Mouse (Mus musculus): ENCODE results near the gene Abca5. TPM values are rescaled to one million over a fixed set of nuclear protein-coding genes. Genes with fewer than 3 reads are reported as not detected.

Abca5 gene
- polyA plus RNA-seq, 1 experiment from 2014 or later, result 4.2 TPM

DNA sequence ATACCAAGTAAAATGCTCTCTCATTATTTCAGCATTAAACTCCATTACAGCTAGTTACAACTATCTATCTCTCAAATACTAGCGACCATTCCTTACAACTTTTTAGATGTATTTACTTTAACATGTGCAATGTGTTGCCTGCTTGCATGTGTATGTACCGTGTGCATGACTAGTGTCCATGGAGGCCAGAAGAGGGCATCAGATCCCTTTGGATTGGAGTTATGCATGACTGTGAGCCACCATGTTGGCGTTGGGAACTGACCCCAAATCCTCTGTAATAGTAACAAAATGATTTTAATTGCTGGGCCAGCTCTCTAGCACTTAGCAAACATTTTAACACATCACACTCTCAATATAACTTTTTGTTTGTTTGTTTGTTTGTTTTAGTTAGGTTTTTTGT lies 49.1 kb downstream of the Abca5 start:
- no peaks in the 10 kb centered on the region for H3K36me3 ChIP-seq
- H3K9me3 ChIP-seq, result no peaks in the 10 kb centered on the region
- H3K27ac ChIP-seq, result no peak overlapping the region
- no peak overlapping the region for H3K4me2 ChIP-seq
- H3K27me3 ChIP-seq, result no peaks in the 10 kb centered on the region
- no peak overlapping the region for H3K9ac ChIP-seq
- 80% methylated on average over 3 of the region's 3 CpGs for WGBS
- no peaks in the 10 kb centered on the region for H3K4me1 ChIP-seq
- ATAC-seq (ENCODE audit: borderline replicate concordance, extremely low read depth, low FRiP score, low TSS enrichment), result no peak
- H3K4me3 ChIP-seq, result no peak overlapping the region

DNA sequence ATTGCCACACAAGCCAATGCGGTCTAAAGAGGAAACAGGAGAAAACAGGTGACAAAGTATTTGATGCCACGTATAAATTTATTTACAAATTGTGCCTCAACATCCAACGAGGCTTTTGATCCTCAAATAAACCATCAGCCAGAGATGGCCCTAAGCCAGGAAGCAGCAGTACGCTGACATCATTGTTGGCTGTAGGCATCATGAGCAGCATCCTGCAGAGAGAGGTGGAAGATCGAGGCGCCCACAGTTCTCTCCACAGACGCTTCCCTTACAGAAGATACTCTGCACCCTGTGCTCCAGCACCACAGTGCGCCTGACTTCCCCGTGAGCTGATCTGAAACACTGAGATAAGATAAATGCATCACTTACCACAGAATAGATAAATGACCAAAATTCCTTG lies 49.8 kb downstream of the Abca5 start:
- H3K36me3 ChIP-seq, result no peaks in the 10 kb centered on the region
- no peaks in the 10 kb centered on the region for H3K4me1 ChIP-seq
- H3K4me2 ChIP-seq, result no peak overlapping the region
- ATAC-seq (ENCODE audit: borderline replicate concordance, extremely low read depth, low FRiP score, low TSS enrichment), result no peak
- no peak overlapping the region for H3K9ac ChIP-seq
- H3K4me3 ChIP-seq, result no peak overlapping the region
- no peak overlapping the region for H3K27ac ChIP-seq
- no peaks in the 10 kb centered on the region for H3K27me3 ChIP-seq
- 43% methylated on average over 9 of the region's 9 CpGs for WGBS
- H3K9me3 ChIP-seq, result no peaks in the 10 kb centered on the region

DNA sequence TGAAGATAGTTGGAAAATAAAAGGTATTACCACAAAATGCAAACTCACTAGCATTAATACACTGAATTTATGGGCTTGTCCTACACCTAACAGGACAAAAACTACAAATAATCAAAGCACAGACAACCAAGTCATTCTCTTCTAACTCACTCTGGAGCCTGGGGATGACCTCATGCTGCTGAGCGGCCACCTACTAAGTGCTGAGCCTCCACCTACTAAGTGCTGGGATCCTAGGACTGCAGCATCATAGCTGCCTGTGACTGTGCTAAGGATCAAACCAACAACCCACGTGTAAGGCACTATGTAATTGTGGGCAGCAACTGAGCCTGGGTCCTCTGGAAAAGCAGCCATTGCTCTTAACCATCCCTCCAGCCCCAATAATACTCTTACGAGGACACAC lies 51.2 kb downstream of the Abca5 start:
- no peak for ATAC-seq (ENCODE audit: borderline replicate concordance, extremely low read depth, low FRiP score, low TSS enrichment)
- no peak overlapping the region for H3K4me3 ChIP-seq
- WGBS, result 87% methylated on average over 3 of the region's 3 CpGs

DNA sequence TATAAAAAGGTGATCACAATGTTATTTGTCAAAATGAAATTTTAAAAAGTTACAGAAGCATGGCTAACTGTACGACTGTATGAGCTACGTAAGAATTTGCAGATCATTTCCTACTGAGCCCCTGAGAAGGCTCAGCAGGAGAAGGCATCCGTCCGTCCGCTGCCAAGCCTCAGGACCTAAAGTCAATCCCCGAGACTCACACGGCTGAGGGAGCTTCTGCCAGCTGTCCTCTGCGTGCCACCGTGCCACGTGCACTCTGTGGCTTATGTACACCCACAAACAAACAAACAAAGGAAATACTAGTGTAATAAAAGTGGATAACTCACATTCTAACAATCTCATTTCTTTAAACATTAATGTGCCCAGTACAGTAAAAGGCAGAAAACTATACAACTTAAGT lies 52.7 kb downstream of the Abca5 start:
- WGBS, result 60% methylated on average over 10 of the region's 10 CpGs
- H3K9ac ChIP-seq, result no peak overlapping the region

More for the DNA sequence above, 51.2 kb downstream of the Abca5 start:
- Histone ChIP-seq H3K9me3 (no peaks in the 10 kb centered on the region), H3K4me2 (no peak overlapping the region), H3K4me1 (no peaks in the 10 kb centered on the region), H3K36me3 (no peaks in the 10 kb centered on the region), H3K27ac (no peak overlapping the region), H3K27me3 (no peaks in the 10 kb centered on the region), H3K9ac (no peak overlapping the region)

DNA sequence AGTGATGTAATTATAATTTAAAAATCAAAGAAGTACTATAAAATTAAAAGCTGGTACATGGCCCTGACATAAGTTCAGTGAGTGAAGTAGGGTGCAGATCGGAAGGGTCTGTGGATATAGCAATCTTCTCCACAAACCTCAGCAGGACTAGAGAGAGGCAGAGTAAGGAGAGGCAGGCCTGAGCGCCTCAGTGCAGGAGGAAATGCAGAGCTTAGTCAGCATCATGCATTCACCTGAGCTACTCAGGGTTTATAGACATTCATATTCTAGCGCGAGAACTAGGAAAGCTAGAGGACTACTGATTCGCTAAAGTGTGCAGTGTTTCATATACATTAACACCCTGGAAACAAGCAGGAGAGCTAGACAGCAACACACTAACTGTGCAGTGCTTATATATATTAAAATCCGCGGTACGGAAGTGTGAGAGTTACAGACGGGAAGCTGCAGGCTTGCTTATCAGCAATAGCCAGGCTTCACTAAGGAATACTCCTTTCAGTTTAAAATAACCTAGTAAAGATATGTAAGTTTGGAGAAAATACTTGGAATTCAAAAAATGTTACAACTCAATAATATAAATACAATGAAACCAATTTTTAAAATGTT lies 53.2 kb downstream of the Abca5 start:
- no peak overlapping the region for H3K27ac ChIP-seq
- no peak for ATAC-seq (ENCODE audit: borderline replicate concordance, extremely low read depth, low FRiP score, low TSS enrichment)
- H3K9me3 ChIP-seq, result no peaks in the 10 kb centered on the region
- no peak overlapping the region for H3K4me3 ChIP-seq
- no peaks in the 10 kb centered on the region for H3K36me3 ChIP-seq
- H3K27me3 ChIP-seq, result no peaks in the 10 kb centered on the region
- H3K4me1 ChIP-seq, result no peaks in the 10 kb centered on the region
- 67% methylated on average over 9 of the region's 9 CpGs for WGBS
- no peak overlapping the region for H3K9ac ChIP-seq
- no peak overlapping the region for H3K4me2 ChIP-seq

More for the DNA sequence above, 52.7 kb downstream of the Abca5 start:
- Histone ChIP-seq H3K27me3 (no peaks in the 10 kb centered on the region), H3K4me3 (no peak overlapping the region), H3K9me3 (no peaks in the 10 kb centered on the region), H3K4me1 (no peaks in the 10 kb centered on the region), H3K27ac (no peak overlapping the region), H3K4me2 (no peak overlapping the region), H3K36me3 (no peaks in the 10 kb centered on the region)
- ATAC-seq (ENCODE audit: borderline replicate concordance, extremely low read depth, low FRiP score, low TSS enrichment), result no peak

DNA sequence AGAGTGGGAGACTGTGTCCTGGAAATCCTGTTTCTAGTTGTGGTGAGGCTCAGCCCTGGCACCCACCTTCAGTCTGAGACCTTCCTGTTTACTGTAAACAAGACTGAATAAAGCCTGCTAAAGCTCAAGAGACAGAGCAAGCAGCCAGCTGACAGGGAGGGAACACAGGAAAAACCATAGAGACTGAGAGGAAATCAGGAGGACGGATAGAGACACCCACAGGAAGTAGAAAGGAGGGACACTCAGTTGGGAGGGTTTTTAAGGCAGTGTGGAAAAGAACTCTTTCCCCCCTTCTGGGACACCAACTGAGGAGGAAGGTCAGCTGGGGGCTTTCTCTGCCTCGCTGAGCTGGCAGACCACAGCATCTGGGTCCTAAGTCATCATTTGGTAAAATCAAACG lies 62.7 kb downstream of the Abca5 start:
- Histone ChIP-seq H3K4me3 (no peak overlapping the region), H3K36me3 (no peaks in the 10 kb centered on the region), H3K27me3 (no peaks in the 10 kb centered on the region), H3K9ac (no peak overlapping the region), H3K4me2 (0 out of 2 replicates have a peak overlapping the region, but pooled peaks have one; percentile 16), H3K9me3 (no peaks in the 10 kb centered on the region), H3K4me1 (no peaks in the 10 kb centered on the region), H3K27ac (no peak overlapping the region)
- no peak for ATAC-seq (ENCODE audit: borderline replicate concordance, extremely low read depth, low FRiP score, low TSS enrichment)
- 50% methylated on average over 3 of the region's 3 CpGs for WGBS

DNA sequence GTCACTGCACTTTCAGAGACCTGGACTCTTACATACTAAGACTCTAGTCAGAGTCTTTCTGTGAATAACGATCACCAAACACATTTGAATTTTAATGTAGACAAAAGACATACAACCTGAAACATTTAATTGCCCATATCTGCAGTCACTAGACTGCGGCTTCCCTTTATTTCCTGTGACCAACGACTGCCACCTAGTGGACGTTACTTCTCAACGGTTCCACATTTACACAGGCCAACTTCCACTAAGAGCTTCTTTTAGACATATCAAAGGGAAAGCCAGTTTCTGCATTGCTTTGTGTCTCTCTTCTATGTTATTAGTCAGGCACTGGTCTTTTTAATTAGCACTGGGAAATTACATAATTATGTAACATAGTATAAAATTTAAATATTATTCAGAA lies 65.8 kb downstream of the Abca5 start:
- no peaks in the 10 kb centered on the region for H3K9me3 ChIP-seq
- ATAC-seq (ENCODE audit: borderline replicate concordance, extremely low read depth, low FRiP score, low TSS enrichment), result peak; percentile 49; the same call in 1 of the 2 replicates
- no peak overlapping the region for H3K4me2 ChIP-seq
- peaks cover 2% of the 10 kb centered on the region; the same call in 1 of the 2 replicates for H3K4me1 ChIP-seq
- no peak overlapping the region for H3K27ac ChIP-seq
- H3K9ac ChIP-seq, result no peak overlapping the region
- 5% methylated on average over 5 of the region's 5 CpGs for WGBS
- H3K36me3 ChIP-seq, result no peaks in the 10 kb centered on the region
- H3K27me3 ChIP-seq, result no peaks in the 10 kb centered on the region
- H3K4me3 ChIP-seq, result no peak overlapping the region

DNA sequence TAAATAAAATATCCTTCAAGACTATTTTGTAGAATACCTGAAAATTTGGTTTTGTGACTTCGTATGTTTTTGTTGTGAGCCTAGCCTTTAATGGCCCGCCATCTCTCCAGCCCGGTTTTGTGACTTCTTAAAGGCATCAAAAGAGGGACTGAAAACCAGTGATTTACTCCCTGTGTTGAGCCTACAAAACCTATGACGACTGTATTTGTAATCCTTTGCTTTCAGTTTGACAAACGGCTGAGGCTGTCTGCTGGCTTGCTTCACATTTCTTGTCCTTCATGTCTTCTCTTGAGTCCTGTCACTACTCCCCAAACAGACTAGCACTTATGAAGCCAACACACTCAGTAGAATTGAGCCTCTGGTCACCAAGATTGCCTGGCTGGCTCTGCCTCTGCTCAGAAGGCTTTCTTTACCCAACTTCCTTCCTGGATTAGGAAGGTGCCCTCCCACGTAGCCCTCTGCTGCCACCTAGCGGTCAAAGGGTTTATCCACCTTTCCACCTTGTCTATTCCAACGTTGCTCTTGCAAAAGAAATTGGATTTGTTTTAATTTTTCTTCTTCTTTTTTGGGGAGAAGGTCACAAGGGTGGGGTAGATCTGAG lies 69.2 kb downstream of the Abca5 start:
- 35% methylated on average over 8 of the region's 8 CpGs for WGBS
- H3K9ac ChIP-seq, result no peak overlapping the region
- no peak overlapping the region for H3K4me2 ChIP-seq
- H3K4me3 ChIP-seq, result no peak overlapping the region
- H3K27me3 ChIP-seq, result no peaks in the 10 kb centered on the region
- no peaks in the 10 kb centered on the region for H3K36me3 ChIP-seq
- ATAC-seq (ENCODE audit: borderline replicate concordance, extremely low read depth, low FRiP score, low TSS enrichment), result peak; percentile 59; the same call in 1 of the 2 replicates
- no peaks in the 10 kb centered on the region for H3K9me3 ChIP-seq
- peaks cover 2% of the 10 kb centered on the region; the same call in 1 of the 2 replicates for H3K4me1 ChIP-seq
- no peak overlapping the region for H3K27ac ChIP-seq

DNA sequence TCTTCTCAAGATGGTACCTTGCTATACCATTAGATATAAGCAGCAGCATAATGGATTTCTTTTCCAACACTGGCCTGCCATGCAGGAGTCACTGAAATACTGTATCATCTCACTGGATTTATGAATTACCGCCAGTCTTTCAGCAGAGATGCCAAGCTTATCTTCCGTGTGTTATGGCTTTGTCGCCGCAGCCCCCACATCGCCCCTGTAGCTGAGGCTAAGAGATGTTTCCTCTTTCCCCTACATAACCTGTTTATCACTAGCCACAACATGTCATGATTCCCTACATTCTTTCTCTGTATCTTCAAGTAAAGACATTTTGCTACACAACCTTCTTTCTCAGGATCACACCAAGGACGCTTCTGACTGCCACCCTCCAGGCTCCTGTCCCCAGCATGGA lies 70.3 kb downstream of the Abca5 start:
- Histone ChIP-seq H3K4me3 (no peak overlapping the region), H3K9me3 (no peaks in the 10 kb centered on the region), H3K36me3 (no peaks in the 10 kb centered on the region), H3K27me3 (no peaks in the 10 kb centered on the region), H3K27ac (no peak overlapping the region), H3K4me1 (peaks cover 2% of the 10 kb centered on the region; the same call in 1 of the 2 replicates), H3K9ac (no peak overlapping the region), H3K4me2 (no peak overlapping the region)
- WGBS, result 83% methylated on average over 6 of the region's 6 CpGs
- ATAC-seq (ENCODE audit: borderline replicate concordance, extremely low read depth, low FRiP score, low TSS enrichment), result no peak

DNA sequence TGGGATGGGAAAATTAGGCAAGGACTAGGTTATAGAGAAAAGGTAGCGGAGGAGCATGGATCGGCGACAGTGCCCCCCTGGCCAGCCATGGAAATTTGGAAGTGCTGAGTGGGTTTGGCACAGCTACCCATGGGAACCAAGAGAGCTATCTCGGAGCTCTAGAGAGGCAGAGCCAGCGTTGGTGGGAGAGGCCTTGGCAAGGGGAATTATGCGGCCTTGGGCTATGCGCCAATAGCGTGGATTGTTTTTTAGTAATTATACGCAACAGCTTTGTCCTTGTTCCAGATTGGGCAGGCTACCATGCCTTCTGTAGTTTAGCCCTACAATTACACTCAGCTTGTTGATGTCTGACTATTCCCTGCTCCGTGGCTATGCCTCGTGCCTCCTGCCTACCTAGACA lies 70.8 kb downstream of the Abca5 start:
- Histone ChIP-seq H3K9me3 (no peaks in the 10 kb centered on the region), H3K36me3 (no peaks in the 10 kb centered on the region), H3K4me3 (no peak overlapping the region), H3K9ac (no peak overlapping the region), H3K4me2 (no peak overlapping the region), H3K4me1 (peaks cover 2% of the 10 kb centered on the region; the same call in 1 of the 2 replicates), H3K27me3 (no peaks in the 10 kb centered on the region), H3K27ac (no peak overlapping the region)
- 78% methylated on average over 11 of the region's 11 CpGs for WGBS
- ATAC-seq (ENCODE audit: borderline replicate concordance, extremely low read depth, low FRiP score, low TSS enrichment), result no peak

DNA sequence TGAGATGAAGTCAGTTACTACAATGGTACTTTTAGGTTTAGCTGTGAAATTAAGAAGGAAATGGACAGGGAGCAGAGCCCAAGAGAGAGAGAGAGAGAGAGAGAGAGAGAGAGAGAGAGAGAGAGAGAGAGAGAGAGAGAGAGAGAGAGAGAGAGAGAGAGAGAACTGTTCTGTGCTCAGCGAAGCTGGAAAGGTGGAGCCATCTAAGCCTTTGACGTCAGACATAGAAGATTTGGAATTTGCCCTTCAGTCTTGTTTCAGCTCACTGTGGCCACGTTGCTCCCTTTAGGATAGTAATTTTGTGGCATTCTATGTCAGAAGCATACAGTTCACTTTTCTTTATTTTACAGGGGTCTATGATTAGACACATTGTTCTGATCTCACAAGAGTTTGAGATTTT lies 75.6 kb downstream of the Abca5 start:
- ATAC-seq (ENCODE audit: borderline replicate concordance, extremely low read depth, low FRiP score, low TSS enrichment), result no peak
- WGBS, result 75% methylated on average over 3 of the region's 3 CpGs

DNA sequence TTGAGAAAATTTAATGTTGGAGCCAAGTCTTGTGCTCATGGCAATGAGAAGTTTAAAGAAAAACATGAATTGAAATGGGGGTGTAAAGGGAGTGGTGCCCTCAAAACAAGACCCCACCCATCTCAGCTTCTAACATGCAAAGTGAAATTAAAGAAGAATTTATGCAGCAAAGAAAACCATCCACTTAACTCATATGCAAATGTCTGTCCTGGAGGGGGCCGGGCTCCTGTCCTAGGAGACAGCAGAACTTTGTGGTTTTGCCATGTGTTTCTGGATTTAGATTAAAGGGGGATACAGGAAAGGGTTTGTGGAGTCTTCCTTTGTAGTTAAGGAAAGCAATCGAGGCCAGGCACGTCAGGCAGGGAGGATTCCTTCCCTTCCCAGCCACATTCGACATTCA lies 79.6 kb downstream of the Abca5 start:
- Histone ChIP-seq H3K27ac (no peak overlapping the region), H3K4me1 (no peaks in the 10 kb centered on the region), H3K4me3 (no peak overlapping the region), H3K36me3 (no peaks in the 10 kb centered on the region), H3K9me3 (no peaks in the 10 kb centered on the region), H3K27me3 (no peaks in the 10 kb centered on the region), H3K9ac (no peak overlapping the region), H3K4me2 (no peak overlapping the region)
- no peak for ATAC-seq (ENCODE audit: borderline replicate concordance, extremely low read depth, low FRiP score, low TSS enrichment)
- WGBS, result 69% methylated on average over 4 of the region's 4 CpGs

More for the DNA sequence above, 75.6 kb downstream of the Abca5 start:
- H3K4me2 ChIP-seq, result no peak overlapping the region
- no peaks in the 10 kb centered on the region for H3K27me3 ChIP-seq
- H3K4me1 ChIP-seq, result no peaks in the 10 kb centered on the region
- H3K4me3 ChIP-seq, result no peak overlapping the region
- H3K36me3 ChIP-seq, result no peaks in the 10 kb centered on the region
- no peak overlapping the region for H3K27ac ChIP-seq
- no peak overlapping the region for H3K9ac ChIP-seq
- no peaks in the 10 kb centered on the region for H3K9me3 ChIP-seq

Data from lung, embryonic 15.5 days (tissue).